9 mouse cellular contexts compared by ENCODE assay signal in the genomic region with DNA sequence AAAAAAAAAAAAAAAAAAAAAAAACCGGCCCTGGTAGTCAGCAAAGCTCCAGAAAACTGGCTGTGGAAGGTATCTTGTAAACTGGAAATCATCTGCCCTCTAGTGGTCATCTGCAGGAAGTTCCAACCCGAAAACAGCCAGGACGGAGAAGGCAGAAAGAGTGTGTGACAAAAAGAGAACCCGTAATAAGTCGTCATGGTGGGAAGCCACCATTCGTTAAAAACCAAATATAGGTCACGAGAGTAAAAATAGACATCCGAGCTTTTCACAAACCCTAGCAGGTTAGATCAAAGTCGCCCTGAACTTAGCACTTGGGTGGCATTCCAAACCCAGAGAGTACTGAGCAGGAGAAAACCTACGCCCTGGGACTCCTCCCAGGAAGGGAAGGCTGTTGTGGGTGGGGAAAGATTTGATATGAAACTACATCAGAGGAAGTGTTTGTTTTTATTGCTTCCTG. TPM values are rescaled to one million over a fixed set of nuclear protein-coding genes. Genes with fewer than 3 reads are reported as not detected.
DNase-seq lines count a peak whose midpoint lies in the region; ATAC-seq and TF ChIP-seq lines count a peak whose summit lies in the region.
"Had no signal": no experiment of that assay in that cellular context is flagged by ENCODE, and none has a peak within 500 bp of the region (broad histone marks: within the 10 kb centered on the region; RNA-seq: fewer than 3 reads in every experiment).

No protein-coding gene starts in this region.

- no peaks in the 10 kb centered on the region for H3K4me1 ChIP-seq in CH12.LX (ENCODE audit: control insufficient read depth in 1 of 2, insufficient read depth in 2 of 2)
- no peaks in the 10 kb centered on the region for H3K4me1 ChIP-seq in bone marrow, adult 2 months (ENCODE audit: control insufficient read depth, insufficient read depth, low read length)
- H3K4me1 ChIP-seq in embryonic facial prominence, embryonic 14.5 days (ENCODE audit: control insufficient read depth, insufficient read depth, low read length) = peaks cover 6% of the 10 kb centered on the region
- peaks cover 13% of the 10 kb centered on the region for H3K4me1 ChIP-seq in heart, embryonic 12.5 days (replicated peaks)
- H3K4me1 ChIP-seq in kidney, embryonic 16.5 days (ENCODE audit: insufficient read depth, low read length) = peaks cover 12% of the 10 kb centered on the region
- peaks cover 4% of the 10 kb centered on the region; the same call in 1 of the 2 replicates for H3K4me1 ChIP-seq in testis, adult 2 months (ENCODE audit: control insufficient read depth, insufficient read depth, low read length)
- H3K4me1 ChIP-seq: liver, embryonic 13.5 days had no signal

- no peak for TF ChIP-seq POLR2A in CH12.LX (IDR thresholded peaks at IDR 0.05; ENCODE audit: low read depth, low read length)
- no peak for TF ChIP-seq POLR2A in bone marrow, adult 2 months (IDR thresholded peaks at IDR 0.05; ENCODE audit: borderline replicate concordance, control insufficient read depth, low read depth, low read length)
- no peak for TF ChIP-seq POLR2A in testis, adult 2 months (IDR thresholded peaks at IDR 0.05; ENCODE audit: control insufficient read depth, low read depth, low read length)

- H3K36me3 ChIP-seq in CH12.LX (replicated peaks in 1 of 2; ENCODE audit: control insufficient read depth in 1 of 2, insufficient read depth in 1 of 2, low read length in 1 of 2) = no peaks in the 10 kb centered on the region
- no peaks in the 10 kb centered on the region for H3K36me3 ChIP-seq in embryonic facial prominence, embryonic 14.5 days (ENCODE audit: control insufficient read depth, insufficient read depth, low read length)
- H3K36me3 ChIP-seq in heart, embryonic 12.5 days = no peaks in the 10 kb centered on the region
- no peaks in the 10 kb centered on the region for H3K36me3 ChIP-seq in kidney, embryonic 16.5 days (ENCODE audit: insufficient read depth, low read length)
- no peaks in the 10 kb centered on the region for H3K36me3 ChIP-seq in testis, adult 2 months (ENCODE audit: control insufficient read depth, insufficient read depth, low read length)
- H3K36me3 ChIP-seq: liver, embryonic 13.5 days had no signal

- WGBS in bone marrow, adult 2 months = 2% methylated on average over 10 of the region's 10 CpGs
- 10% methylated on average over 10 of the region's 10 CpGs for WGBS in embryonic facial prominence, embryonic 14.5 days
- 11% methylated on average over 10 of the region's 10 CpGs for WGBS in heart, embryonic 12.5 days
- WGBS in kidney, embryonic 16.5 days = 12% methylated on average over 10 of the region's 10 CpGs

- no peak overlapping the region for H3K4me3 ChIP-seq in CH12.LX (replicated peaks in 1 of 3; ENCODE audit: low read depth in 2 of 3, low read length in 2 of 3, poor library complexity in 1 of 3)
- no peak overlapping the region for H3K4me3 ChIP-seq in bone marrow, adult 2 months (replicated peaks; ENCODE audit: control insufficient read depth, low read depth, low read length)
- H3K4me3 ChIP-seq in embryonic facial prominence, embryonic 14.5 days (ENCODE audit: low read depth, low read length) = peak overlapping the region; percentile 23; the same call in 1 of the 2 replicates
- peak overlapping the region; percentile 18; the same call in 1 of the 2 replicates for H3K4me3 ChIP-seq in heart, embryonic 12.5 days
- H3K4me3 ChIP-seq in kidney, embryonic 16.5 days (ENCODE audit: low read length) = peak overlapping the region; percentile 33
- no peak overlapping the region for H3K4me3 ChIP-seq in testis, adult 2 months (ENCODE audit: control insufficient read depth, low read depth, low read length)
- H3K4me3 ChIP-seq: liver, embryonic 13.5 days had no signal

- H3K9me3 ChIP-seq in CH12.LX (replicated peaks; ENCODE audit: low read length) = peaks cover 49% of the 10 kb centered on the region
- no peaks in the 10 kb centered on the region for H3K9me3 ChIP-seq in embryonic facial prominence, embryonic 14.5 days (ENCODE audit: control insufficient read depth, low read length)
- peaks cover 7% of the 10 kb centered on the region; the same call in 1 of the 2 replicates for H3K9me3 ChIP-seq in heart, embryonic 12.5 days (replicated peaks)
- no peaks in the 10 kb centered on the region for H3K9me3 ChIP-seq in kidney, embryonic 16.5 days (ENCODE audit: low read length)
- H3K9me3 ChIP-seq: liver, embryonic 13.5 days had no signal

- dilution Hi-C loops in CH12.LX (cut with MboI; ENCODE audit: extremely low pct_ligation_motif_present, extremely low pct_unique_long_range_greater_than_20kb, low sequenced_read_pairs) = no loop called here

- no peak for TF ChIP-seq EP300 in CH12.LX (IDR thresholded peaks at IDR 0.05; ENCODE audit: low read length)

- no peak overlapping the region for H3K4me2 ChIP-seq in CH12.LX (ENCODE audit: insufficient read depth, low read depth, poor library complexity, severe bottlenecking)
- peak overlapping the region; percentile 49 for H3K4me2 ChIP-seq in embryonic facial prominence, embryonic 14.5 days (ENCODE audit: low read depth, low read length)
- H3K4me2 ChIP-seq in heart, embryonic 12.5 days = peak overlapping the region; percentile 61
- peak overlapping the region; percentile 52 for H3K4me2 ChIP-seq in kidney, embryonic 16.5 days (replicated peaks; ENCODE audit: low read depth, low read length)
- H3K4me2 ChIP-seq: liver, embryonic 13.5 days had no signal

- no peak overlapping the region for H3K9ac ChIP-seq in CH12.LX (ENCODE audit: insufficient read depth, low read depth)
- H3K9ac ChIP-seq in embryonic facial prominence, embryonic 14.5 days (ENCODE audit: low read depth, low read length) = no peak overlapping the region
- no peak overlapping the region for H3K9ac ChIP-seq in heart, embryonic 12.5 days
- H3K9ac ChIP-seq in kidney, embryonic 16.5 days (replicated peaks; ENCODE audit: low read length) = peak overlapping the region; percentile 56
- H3K9ac ChIP-seq: liver, embryonic 13.5 days had no signal

- peak; percentile 39 for TF ChIP-seq RAD21 in CH12.LX (IDR thresholded peaks at IDR 0.05; ENCODE audit: low read depth, low read length)

- peak; percentile 43 to 57; a peak in 3 of 4 replicates for TF ChIP-seq CTCF in CH12.LX (conservative IDR thresholded peaks at IDR 0.05 in 1 of 2, IDR thresholded peaks at IDR 0.05 in 1 of 2; ENCODE audit: low read depth in 2 of 2, low read length in 2 of 2)
- TF ChIP-seq CTCF in bone marrow, adult 2 months (IDR thresholded peaks at IDR 0.05; ENCODE audit: control insufficient read depth, insufficient read depth, low read length) = peak; percentile 37
- no peak for TF ChIP-seq CTCF in testis, adult 2 months (IDR thresholded peaks at IDR 0.05; ENCODE audit: control insufficient read depth, insufficient read depth, insufficient replicate concordance, low read depth, low read length)

- H3K27me3 ChIP-seq in CH12.LX (replicated peaks) = no peaks in the 10 kb centered on the region
- no peaks in the 10 kb centered on the region for H3K27me3 ChIP-seq in embryonic facial prominence, embryonic 14.5 days (replicated peaks; ENCODE audit: control insufficient read depth, insufficient read depth, low read length)
- H3K27me3 ChIP-seq in heart, embryonic 12.5 days (replicated peaks) = no peaks in the 10 kb centered on the region
- H3K27me3 ChIP-seq in kidney, embryonic 16.5 days (ENCODE audit: insufficient read depth, low read length) = no peaks in the 10 kb centered on the region
- no peaks in the 10 kb centered on the region for H3K27me3 ChIP-seq in testis, adult 2 months (ENCODE audit: control insufficient read depth, insufficient read depth, low read length)
- H3K27me3 ChIP-seq: liver, embryonic 13.5 days had no signal

- in situ Hi-C loops in CH12.LX (cut with MboI; ENCODE audit: low pct_ligation_motif_present, low pct_unique_long_range_greater_than_20kb, low sequenced_read_pairs) = no loop called here

- no peaks in the 10 kb centered on the region for H3K79me2 ChIP-seq in CH12.LX (replicated peaks; ENCODE audit: control insufficient read depth, extremely low read depth, insufficient read depth, poor library complexity, severe bottlenecking)

- peak; percentile 82 for ATAC-seq in embryonic facial prominence, embryonic 14.5 days (ENCODE audit: low read depth)
- ATAC-seq in heart, embryonic 12.5 days (ENCODE audit: insufficient number of reproducible peaks, low FRiP score) = peak; percentile 61; the same call in 1 of the 2 replicates
- peak; percentile 65; the same call in 1 of the 2 replicates for ATAC-seq in kidney, embryonic 16.5 days (ENCODE audit: low FRiP score, low TSS enrichment)
- peak; percentile 72 for ATAC-seq in monocyte, adult 5-6 weeks (replicated peaks; ENCODE audit: insufficient number of reproducible peaks, low FRiP score, low TSS enrichment, poor library complexity, severe bottlenecking)

- no peak overlapping the region for H3K27ac ChIP-seq in CH12.LX (ENCODE audit: insufficient read depth, low read depth)
- H3K27ac ChIP-seq in bone marrow, adult 2 months (ENCODE audit: control insufficient read depth, insufficient read depth, low read depth, low read length, poor library complexity) = no peak overlapping the region
- H3K27ac ChIP-seq in embryonic facial prominence, embryonic 14.5 days (replicated peaks; ENCODE audit: low read depth, low read length) = peak overlapping the region; percentile 84
- no peak overlapping the region for H3K27ac ChIP-seq in heart, embryonic 12.5 days (ENCODE audit: poor library complexity, severe bottlenecking)
- H3K27ac ChIP-seq in kidney, embryonic 16.5 days (ENCODE audit: low read length) = peak overlapping the region; percentile 49; the same call in 1 of the 2 replicates
- peak overlapping the region; percentile 32; the same call in 1 of the 2 replicates for H3K27ac ChIP-seq in testis, adult 2 months (ENCODE audit: control insufficient read depth, insufficient read depth, low read depth, low read length)
- H3K27ac ChIP-seq: liver, embryonic 13.5 days had no signal

- peak; percentile 26 for DNase-seq in CH12.LX (ENCODE audit: extremely low read depth)
- peak; percentile 92 for DNase-seq in embryonic facial prominence, embryonic 14.5 days (ENCODE audit: low spot score)
- DNase-seq in liver = peak; percentile 20
- DNase-seq: liver, embryonic 13.5 days had no signal

TF ChIP-seq in CH12.LX, 34 proteins besides CTCF, POLR2A, EP300 and RAD21 (continues in another document):
- TF ChIP-seq ZMIZ1 (IDR thresholded peaks at IDR 0.05; ENCODE audit: low read depth, low read length) = no peak
- no peak for TF ChIP-seq MAX (IDR thresholded peaks at IDR 0.05; ENCODE audit: low read length)

RNA-seq across cellular contexts. Expression of gene Dapl1, which starts 45.9 kb away (rescaled TPM):
- total RNA-seq in CH12.LX (2012; rRNA removed) (not detected in 2 replicates), CH12.LX (2014; rRNA removed) (not detected in 2 replicates)
- polyA plus RNA-seq in CH12.LX (2012; ENCODE audit: insufficient read length, low read depth) = not detected in 2 replicates
- 3.1 and 4.7 TPM in 2 replicates for polyA plus RNA-seq in bone marrow, adult 2 months (2011; ENCODE audit: insufficient read depth, insufficient read length, low replicate concordance, missing spikeins)
- polyA plus RNA-seq in embryonic facial prominence, embryonic 14.5 days (2014; fragmentation: Nextera tagmentation; extraction: Ambion mirVana) = 16.6 and 17.0 TPM in 2 replicates
- polyA plus RNA-seq in heart, embryonic 12.5 days (2016; fragmentation: Nextera tagmentation; extraction: Ambion mirVana) = 0.43 TPM in 1 of 2 replicates, not detected in the other
- 4.6 and 5.6 TPM in 2 replicates for polyA plus RNA-seq in kidney, embryonic 16.5 days (2015; fragmentation: Nextera tagmentation; extraction: Ambion mirVana)
- total RNA-seq in monocyte, adult 5-6 weeks (2017) = 1.6 TPM in 1 of 3 replicates, not detected in the others
- 3.5 and 4.8 TPM in 2 replicates for polyA plus RNA-seq in testis, adult 2 months (2012; rRNA removed)

Comparison
In these comparisons a context has a peak if more than half of its experiments do, and no peak if none do; other contexts are left out.
1. DNase-seq: peak in every context shown above with its lines; median percentile 92 in embryonic facial prominence, embryonic 14.5 days; 26 in CH12.LX; 20 in liver.
2. H3K27ac ChIP-seq: peak in embryonic facial prominence, embryonic 14.5 days (single experiment), kidney, embryonic 16.5 days (single experiment) and testis, adult 2 months (single experiment); none in CH12.LX (single experiment), bone marrow, adult 2 months (single experiment) and heart, embryonic 12.5 days (single experiment).
3. H3K4me3 ChIP-seq: peak in embryonic facial prominence, embryonic 14.5 days (single experiment), heart, embryonic 12.5 days (single experiment) and kidney, embryonic 16.5 days (single experiment); none in CH12.LX (0 of 3), bone marrow, adult 2 months (single experiment) and testis, adult 2 months (single experiment).
4. Peak in every context shown above with its lines, with median percentiles within 50 percentile points of each other: ATAC-seq.